Mouse (Mus musculus) right cerebral cortex, postnatal 10 days (tissue): ENCODE measurements around the gene Thyn1.
A peak's percentile ranks its signal among the peaks of the same experiment; 100 is the strongest.

ENCODE experiments used
- DNase-seq, 2 experiments: peaks; one replicate each; pipeline ENCODE4 v3.0.0; 2021; ENCODE audit warnings: low spot score in 2 of 2

The Thyn1 gene

DNA sequence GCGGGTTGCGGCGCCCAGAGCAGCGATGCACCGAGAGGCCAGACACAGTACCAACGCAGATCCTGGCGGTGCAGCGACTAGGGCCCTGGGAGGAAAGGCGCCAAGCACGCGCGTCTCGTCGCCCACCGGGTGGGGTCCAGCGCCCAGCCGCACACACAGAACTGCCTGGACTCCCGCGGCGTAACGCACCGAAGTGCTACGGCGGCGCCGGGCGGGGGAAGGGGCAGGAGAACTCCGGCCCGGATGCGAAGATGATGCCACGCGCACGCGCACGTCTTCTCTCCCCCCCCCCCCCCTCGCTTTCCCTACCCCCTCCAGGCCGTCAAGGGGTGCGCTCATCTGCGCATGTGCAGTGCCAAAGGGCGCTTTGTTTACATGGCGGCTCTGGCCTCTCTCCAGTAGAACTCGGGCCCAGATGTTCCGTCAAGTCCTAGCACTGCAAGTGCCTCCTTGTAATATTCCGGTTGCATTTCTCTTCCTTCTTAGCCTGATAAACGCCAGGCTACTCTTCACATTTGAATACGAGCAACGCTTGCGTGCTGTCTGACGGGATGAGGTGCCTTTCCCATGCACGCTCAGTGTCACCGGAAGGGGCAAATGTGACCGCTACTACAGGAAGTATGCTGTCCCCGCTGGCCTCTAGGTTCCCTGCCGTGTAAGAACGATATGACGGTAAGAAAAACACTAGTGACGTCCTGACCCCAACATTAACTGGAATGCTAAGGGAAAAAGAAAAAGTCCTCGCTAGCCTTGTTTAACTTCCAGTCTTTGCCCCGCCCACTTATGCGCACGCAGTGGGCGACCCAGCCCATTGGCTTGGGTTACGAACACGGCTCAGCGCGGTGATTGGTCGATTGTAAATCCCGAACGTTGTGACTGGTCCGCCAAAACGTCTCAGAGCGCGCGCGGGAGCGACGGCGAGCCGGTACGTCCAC is 30.6 kb downstream of the Thyn1 start, which contains the start of the genes Vps26b and Ncapd3:
Vps26b (minus strand) TSS at position 238 of the 935 bp plus-strand sequence.
Ncapd3 (plus strand) TSS at position 348 of the 935 bp plus-strand sequence.
- DNase-seq: peak; percentile 98 to 99

- DNase-seq: no peak
Observed at GRCm38 (mm10) chr9:27030763-27031100, 31.2 kb downstream of the Thyn1 start.

DNA sequence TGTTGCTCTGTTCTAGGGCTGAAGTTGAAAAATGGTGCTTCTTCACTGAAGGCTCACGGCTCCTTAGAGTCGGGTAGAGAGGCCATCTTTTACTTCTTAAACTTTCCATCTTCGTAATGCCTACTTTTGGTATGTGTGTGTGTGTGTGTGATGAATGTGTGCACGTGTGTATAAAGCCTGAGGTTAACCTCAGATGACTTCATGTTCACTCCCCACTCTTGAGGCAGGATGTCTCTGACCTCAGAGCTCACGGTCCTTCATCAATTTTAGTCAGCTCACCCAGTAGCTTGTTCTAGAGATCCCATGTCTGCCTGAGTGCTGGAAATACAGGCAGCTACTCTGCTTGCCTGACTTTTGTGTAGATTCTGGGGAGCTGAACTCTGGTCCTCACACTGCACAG is 44.4 kb downstream of the Thyn1 start:
- no peak for DNase-seq

DNA sequence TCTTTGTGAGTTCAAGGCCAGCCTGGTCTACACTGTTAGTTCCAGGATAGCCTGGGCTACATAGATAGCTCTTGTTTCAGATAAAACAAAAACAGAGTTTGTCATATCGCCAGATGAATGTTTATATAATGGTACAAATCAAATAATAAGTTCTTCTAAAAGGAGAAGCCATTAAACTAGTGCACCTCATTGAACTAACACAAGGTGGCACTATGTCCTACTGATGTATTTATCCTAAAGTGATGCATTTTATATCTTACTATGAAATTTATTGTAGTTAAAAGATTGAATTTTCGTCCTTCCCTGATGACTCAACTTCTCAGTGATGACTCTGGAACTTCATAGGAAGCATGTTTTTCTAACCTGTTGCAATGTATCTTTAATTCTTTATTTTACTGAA is 50.0 kb downstream of the Thyn1 start:
- DNase-seq: no peak
